Mouse (Mus musculus) heart, adult 9 months (tissue): ENCODE measurements around the gene Sema4b.

Source experiments
- DNase-seq, 2 experiments: peaks; one replicate each; pipeline ENCODE4 v3.0.0; 2022; ENCODE audit warnings: low spot score in 2 of 2

Gene Sema4b

DNA sequence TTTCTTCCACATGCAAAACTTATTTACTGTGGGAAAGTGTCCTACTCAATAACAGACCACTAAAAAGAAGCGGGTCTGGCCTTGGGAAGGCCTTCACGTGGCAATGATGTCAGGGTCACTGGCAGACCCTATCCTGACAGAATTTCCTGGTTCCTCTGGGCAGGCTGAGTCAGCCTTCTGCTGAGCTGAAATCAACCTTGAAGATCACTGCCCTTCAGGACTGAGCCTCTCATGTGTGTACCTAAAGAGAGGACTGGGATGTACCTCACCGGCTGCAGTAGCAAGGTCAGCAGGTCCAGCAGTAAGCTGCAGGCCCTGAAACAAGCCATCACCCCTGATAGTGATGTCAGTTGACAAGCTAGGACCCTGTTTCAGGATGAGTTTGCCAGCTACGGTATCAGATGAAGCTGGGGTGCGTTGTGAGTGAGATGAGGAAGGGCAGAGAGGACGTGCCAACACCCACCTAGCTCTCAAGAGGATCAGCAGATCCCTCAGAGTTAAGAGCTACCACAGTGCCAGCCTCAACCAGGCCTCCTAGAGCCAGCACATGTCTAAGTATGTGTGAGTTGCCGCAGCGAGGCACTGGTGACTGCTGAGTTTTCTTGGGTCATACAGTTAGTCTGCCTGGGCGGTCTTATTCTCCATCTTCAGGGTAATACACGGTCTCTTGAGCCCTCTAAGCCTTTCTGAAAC lies 8.5 kb upstream of the Sema4b start:
- no peak for DNase-seq

DNA sequence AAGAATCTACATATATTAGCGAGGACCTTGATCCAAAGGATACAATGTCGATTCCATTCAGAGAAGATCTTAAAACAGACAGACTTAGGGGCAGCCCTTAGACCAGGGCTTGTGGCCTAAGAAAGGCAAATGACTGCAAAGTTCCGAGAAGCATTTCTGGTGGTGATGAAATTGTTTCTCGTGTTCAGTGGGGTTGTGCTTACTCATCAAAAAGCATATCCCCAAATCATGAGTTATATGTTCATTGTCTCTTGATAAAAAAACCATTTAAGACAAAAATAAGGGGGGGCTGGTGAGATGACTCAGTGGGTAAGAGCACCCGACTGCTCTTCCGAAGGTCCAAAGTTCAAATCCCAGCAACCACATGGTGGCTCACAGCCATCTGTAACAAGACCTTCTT lies 7.3 kb upstream of the Sema4b start:
- no peak for DNase-seq

DNA sequence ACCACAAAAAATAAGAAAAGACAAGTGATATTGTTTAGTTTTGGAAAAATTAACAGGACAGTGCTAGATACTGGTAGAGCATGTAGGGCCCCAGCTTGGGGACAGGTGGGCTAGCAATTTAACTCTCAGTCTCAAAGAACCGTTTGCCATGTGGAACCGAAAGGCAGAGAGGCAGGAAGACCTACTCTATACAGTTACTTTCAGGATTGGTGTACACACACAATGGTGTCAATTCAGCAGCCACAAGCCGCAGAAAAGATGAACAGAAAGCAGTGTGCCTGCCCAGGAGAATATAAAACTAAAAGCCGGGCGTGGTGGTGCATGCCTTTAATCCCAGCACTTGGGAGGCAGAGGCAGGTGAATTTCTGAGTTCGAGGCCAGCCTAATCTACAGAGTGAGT lies 6.9 kb upstream of the Sema4b start:
- no peak for DNase-seq

DNA sequence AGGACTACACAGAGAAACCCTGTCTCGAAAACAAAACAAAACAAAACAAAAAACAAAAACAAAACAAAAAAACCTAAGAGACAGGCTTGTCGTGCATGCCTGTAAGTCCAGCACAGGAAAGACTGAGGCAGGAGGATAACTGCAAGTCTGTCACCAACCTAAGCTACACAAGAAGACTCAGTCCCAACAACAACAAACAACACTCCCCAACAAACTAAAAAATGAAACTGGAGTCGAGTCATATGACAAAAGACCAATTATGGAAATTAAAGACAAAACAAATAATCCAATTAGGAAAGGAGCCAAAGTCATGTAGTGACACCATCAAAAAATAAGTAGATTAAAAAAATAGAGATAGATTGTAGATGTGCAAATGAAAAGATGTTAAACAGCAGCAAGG lies 6.4 kb upstream of the Sema4b start:
- DNase-seq, result no peak

DNA sequence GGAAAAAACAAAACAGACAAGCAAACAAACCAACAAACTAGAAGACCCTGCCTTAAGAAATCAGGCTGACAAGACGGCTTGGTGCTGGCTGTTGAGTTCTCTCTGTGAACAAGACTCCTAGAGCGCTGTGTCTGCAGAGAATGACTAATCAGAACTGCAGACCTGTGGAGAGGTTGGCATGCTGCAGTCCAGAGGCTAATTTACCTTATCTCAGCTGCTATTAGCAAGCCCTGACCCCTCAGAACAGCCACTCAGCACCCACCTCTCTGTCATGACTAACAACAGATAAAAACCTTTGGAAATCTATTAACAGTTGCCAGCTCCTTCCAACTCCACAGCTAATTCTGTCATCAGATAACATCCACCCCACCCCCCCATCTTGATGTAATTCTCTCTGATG lies 5.6 kb upstream of the Sema4b start:
- no peak for DNase-seq

GRCm38 (mm10) chr7:80182139-80182538 lies 4.5 kb upstream of the Sema4b start:
- DNase-seq, result no peak

DNA sequence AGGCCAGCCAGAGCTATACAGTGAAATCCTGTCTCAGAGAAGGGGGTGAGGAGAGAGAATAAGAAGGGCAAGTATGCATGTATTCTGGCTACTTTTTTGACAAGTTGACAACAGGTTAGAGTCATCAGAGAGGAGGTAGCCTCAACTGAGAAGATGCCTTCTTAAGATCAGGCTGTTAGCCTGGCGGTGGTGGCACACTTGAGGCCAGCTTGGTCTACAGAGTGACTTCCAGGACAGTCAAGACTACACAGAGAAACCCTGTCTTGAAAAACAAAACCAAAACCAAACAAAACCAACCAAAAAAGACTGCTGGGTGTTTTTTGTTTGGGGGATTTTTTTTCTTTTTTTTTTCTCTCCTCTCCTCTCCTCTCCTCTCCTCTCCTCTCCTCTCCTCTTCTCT lies 3.2 kb upstream of the Sema4b start:
- DNase-seq, result no peak

GRCm38 (mm10) chr7:80183969-80184368 lies 2.7 kb upstream of the Sema4b start:
- no peak for DNase-seq

DNA sequence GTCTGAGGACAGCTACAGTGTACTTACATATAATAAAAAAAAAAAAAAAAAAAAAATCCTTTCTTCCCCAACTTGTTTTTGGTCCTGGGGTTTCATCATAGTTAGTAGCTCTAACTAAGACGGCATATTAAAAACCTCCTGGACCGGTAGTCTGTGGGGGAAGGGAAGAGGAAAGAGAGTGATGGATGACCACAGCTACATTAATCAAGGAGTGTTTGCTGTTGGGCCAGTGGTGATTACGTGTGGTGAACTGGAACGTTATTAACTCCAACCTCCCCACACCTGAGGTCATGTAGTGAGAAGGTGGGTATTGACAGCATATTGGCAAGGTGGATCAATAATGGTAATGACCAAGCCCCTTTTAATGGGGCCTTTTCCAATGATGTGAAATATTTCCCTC lies 2.1 kb upstream of the Sema4b start:
- DNase-seq, result no peak

DNA sequence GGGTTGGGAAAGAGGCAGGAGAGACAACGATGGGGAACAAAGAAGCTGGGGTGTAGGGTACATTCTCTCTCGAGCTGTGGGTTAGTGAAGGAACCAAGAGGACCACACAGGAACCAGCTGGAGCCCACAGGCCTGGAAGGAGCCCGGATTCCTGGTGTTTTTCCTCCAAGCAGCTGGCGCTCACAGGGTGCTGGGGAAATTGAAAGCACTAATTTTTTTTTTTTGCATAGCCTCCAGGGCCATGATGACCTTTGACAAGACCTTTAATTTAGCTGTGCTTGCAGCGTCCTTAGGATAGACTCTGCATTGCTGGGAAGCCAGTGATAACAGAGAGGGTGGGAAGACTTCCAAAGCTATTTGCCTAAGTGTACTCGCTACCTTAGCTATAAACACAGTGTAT lies 1.7 kb upstream of the Sema4b start:
- no peak for DNase-seq

DNA sequence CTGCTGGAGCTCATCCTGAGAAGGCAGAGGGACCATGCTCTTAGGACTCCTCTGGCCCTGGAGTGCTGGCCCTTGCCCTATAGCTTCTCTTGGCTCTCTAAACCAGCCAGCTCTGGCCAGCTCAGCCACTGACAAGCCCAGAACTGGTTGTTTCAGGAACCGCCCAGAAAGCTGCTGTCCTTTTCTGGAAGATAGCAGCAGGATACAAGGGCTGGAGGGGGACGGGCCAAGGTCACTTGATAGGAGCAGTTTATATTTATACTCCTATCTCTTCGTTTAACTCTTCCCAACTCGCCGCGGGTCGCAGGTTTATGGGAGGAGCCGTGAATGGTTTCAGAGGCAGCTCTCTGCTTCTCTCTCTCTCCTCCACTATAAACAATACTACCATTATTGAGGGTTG lies 620 bp upstream of the Sema4b start:
- DNase-seq, result peak; percentile 83

DNA sequence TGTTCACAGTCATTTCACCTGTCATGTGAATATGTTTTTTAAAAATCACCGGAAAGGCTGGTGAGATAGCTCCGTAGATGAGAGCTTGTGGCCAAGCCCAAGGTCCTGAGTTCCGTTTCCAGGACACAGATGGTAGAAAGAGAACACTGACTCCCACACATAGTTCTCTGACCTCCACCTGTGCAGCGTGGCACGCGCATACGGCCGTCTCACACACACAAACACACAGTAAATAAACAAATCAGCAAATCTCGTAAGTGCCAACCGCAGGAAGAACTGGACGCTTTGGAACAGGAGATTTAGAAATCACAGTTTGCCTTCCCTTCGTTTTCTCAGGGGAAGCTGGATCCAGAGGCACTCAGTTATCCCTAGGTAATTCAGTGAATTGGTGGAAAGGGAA lies 860 bp downstream of the Sema4b start:
- no peak for DNase-seq

GRCm38 (mm10) chr7:80188579-80189125 lies 2.0 kb downstream of the Sema4b start:
- no peak for DNase-seq

DNA sequence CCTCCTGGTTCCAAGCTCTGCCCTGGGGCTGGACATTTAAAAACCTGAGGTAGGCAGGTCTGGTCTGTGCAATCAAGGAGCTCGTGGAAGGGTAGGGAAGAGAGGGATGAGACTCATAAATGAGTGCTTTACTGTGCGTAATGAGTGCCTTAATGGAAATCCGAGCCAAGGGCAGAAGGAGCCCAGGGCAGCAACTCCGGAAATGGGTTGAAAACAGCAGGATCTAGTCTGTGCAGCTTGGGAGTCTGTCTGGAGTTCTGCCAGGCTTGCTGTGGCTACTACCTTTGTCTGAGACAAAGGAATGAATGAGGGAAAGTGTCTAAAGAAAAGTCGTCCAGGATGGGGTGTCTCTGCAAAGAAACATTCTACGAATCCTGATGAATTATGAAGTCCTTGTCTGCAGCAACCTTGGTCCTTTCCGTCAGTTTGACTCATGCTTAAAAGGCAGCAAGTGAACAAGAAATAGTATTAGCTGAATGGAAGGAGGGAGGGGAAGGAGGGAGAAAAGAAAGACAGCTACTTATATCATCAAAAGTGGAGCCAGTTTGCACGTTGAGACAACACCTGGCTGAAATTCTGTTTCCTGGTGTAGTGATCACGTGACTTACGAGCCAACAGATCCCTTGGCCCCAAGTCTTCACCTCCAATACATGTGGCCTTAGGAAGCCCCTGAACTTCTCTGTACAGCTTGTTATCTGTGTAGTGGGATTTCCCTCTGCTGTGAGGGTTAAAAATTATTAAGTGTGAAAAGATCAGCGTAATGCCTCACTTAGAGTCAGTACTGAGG lies 2.7 kb downstream of the Sema4b start:
- DNase-seq, result no peak

DNA sequence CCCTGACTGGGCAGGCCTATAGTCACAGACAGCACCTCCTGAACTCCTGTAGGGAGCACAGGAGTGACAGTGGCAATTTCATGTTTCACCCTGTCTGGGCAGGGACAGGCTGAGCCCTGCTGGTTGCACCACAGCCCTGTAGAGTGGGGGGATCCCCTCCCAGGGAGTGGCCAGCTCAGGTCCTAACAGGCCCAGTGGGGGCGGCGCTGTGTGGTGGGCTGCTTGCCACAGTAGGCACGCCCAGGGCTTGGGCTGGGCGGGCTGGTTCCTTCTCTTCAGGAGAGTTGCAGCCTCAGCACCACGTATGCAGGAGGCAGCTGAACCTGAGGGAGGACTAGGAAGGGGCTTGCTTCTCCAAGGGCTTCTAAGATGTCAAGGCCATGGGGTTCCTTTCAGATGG lies 4.8 kb downstream of the Sema4b start:
- DNase-seq, result no peak

DNA sequence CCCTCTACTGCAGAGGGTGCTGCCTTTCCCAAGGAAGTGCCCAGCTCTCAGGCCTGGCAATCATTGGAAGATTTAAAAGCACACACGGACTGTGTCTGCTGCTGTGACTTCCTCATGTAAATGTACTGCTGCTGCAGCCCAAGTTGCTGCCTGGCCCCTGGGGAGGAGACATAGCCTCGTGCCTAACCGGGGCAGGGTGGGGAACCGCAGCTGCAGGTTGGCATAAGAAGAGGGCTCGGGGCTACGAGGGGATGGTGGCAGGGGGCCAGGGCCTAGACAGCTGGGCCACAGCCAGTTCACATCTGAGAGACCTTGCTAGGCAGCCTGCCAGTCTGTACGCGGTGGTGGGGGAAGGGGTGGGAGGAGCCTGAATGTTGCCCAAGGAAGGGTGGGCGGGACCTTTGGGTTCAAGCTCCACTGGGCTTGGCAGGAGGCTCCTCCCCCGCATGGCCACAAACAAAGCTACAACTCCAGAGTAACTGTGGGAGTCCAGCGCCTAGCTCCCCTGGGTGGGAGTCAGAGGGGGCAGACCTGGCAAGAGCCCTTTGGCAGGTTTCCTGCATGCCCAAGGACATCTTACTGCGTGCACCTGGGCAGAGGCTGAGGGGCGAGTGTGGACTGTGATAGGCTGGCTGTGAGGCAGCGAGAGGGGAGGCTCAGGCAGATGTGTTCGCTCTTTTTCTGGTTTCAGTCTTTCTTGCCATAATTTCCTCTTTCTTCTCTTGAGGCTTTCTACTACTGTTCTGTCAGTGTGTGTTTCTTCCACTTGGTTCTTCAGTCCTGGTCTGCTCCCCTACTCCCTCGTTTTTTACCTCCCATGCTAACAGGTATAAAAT lies 5.8 kb downstream of the Sema4b start:
- DNase-seq, result peak; percentile 75 to 83

DNA sequence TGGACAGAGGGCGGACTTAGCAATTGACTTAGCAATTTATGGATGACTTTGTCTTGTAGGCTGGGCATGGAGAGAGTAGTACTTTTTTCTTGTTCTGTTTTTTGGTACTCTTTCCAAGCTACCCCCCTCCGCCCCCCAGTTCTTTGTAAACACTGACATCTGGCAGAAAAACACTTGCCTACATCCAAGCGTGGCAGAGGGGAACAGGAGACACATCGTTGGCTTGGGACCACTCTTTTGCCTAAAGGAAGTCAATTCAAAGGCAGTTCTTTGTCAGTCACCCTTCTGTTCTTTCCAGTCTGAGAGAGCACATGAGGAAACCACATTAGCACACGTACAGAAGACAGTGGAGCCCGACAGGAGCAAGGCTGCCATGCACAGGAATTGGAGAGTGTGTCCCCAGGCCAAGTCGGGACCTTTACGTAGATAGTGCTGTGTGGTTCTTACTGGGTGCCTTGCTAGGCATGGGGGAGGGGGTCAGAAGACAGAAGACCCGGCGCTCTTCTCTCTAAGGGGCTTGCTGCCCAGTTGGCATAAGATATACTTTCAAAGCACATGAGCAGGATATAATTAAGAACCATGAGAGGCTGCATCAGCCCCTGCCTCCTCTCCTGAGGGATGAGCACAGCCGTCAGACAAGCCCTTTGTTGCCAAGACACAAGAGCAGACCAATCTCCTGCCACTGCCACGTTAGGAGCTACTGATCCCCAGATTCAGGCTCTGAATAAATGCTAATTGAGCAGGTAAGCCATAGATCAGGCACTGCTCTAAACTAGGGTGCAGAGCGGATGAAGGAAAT lies 7.5 kb downstream of the Sema4b start:
- no peak for DNase-seq

DNA sequence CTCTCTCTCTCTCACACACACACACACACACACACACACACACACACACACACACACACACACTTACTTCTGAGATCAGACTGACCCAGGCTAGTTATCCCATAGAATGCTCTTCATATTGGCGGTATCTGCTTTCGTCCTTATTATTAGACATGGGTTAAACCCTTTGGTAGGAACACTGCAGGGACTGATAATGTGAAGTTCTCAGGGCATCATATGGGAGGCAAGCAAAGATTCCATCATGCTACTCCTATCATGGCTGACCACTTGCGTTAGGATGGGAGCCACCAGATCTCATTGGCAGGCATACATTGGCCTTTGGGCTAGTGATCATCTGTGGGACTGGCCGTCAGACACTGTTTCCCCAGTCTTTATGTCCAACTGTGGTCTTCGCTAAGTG lies 8.5 kb downstream of the Sema4b start:
- no peak for DNase-seq

- DNase-seq, result no peak
These were observed 9.1 kb downstream of the Sema4b start for GRCm38 (mm10) chr7:80195576-80196263.

- DNase-seq, result no peak
These were observed 10.7 kb downstream of the Sema4b start for GRCm38 (mm10) chr7:80197371-80197770.
